Mouse (Mus musculus): ENCODE results near the gene Nprl2. TPM values are rescaled to one million over a fixed set of nuclear protein-coding genes. Genes with fewer than 3 reads are reported as not detected.

Gene Nprl2
- total and polyA plus RNA-seq, 3 experiments, result 23.2 to 30.2 TPM; not detected in 1

- DNase-seq (ENCODE audit: low read depth, low spot score), result no peak
- TF ChIP-seq CHD1 (IDR thresholded peaks at IDR 0.05; ENCODE audit: low read depth, low read length), result no peak
- TF ChIP-seq JUND (IDR thresholded peaks at IDR 0.05; ENCODE audit: low read depth, low read length), result no peak
- TF ChIP-seq GATA1 (IDR thresholded peaks at IDR 0.05; ENCODE audit: low read depth, low read length), result no peak
- TF ChIP-seq POLR2AphosphoS5 (IDR thresholded peaks at IDR 0.05; ENCODE audit: borderline replicate concordance, low read depth, low read length), result no peak
- no peak for TF ChIP-seq MAFK (IDR thresholded peaks at IDR 0.05; ENCODE audit: borderline replicate concordance, low read depth, low read length)
- no peak for TF ChIP-seq ZKSCAN1 (IDR thresholded peaks at IDR 0.05; ENCODE audit: low read depth, low read length)
- no peak for TF ChIP-seq TCF12 (IDR thresholded peaks at IDR 0.05; ENCODE audit: low read depth, low read length)
- no peak for TF ChIP-seq CTCF (IDR thresholded peaks at IDR 0.05 in 2 of 3, conservative IDR thresholded peaks at IDR 0.05 in 1 of 3; ENCODE audit: control insufficient read depth in 1 of 3, insufficient read depth in 1 of 3, low read depth in 2 of 3, low read length in 3 of 3, poor library complexity in 1 of 3, severe bottlenecking in 1 of 3)
- no peak for TF ChIP-seq USF2 (IDR thresholded peaks at IDR 0.05; ENCODE audit: borderline replicate concordance in 1 of 2, insufficient read depth in 1 of 2, low read depth in 1 of 2, low read length in 2 of 2)
- no peak for TF ChIP-seq MAX (IDR thresholded peaks at IDR 0.05; ENCODE audit: low read length)
- TF ChIP-seq ETS1 (IDR thresholded peaks at IDR 0.05; ENCODE audit: low read depth, low read length), result no peak
- Histone ChIP-seq H3K4me1 (ENCODE audit: control insufficient read depth in 1 of 2, insufficient read depth in 2 of 2, low read length in 2 of 2) (peaks cover 2 to 32% of the 10 kb centered on the region in 2 experiments; a peak in 3 of 4 replicates), H3K27me3 (ENCODE audit: control insufficient read depth in 1 of 2, insufficient read depth in 2 of 2, low read length in 2 of 2) (no peaks in the 10 kb centered on the region), H3K9ac (ENCODE audit: control insufficient read depth, low read depth, low read length, poor library complexity, severe bottlenecking) (no peak within 1 kb of the TSS), H3K79me2 (ENCODE audit: control insufficient read depth, insufficient read depth, low read length, poor library complexity) (peaks cover 28% of the 10 kb centered on the region), H3K36me3 (ENCODE audit: control insufficient read depth in 1 of 2, insufficient read depth in 2 of 2, low read length in 2 of 2) (peaks cover 0 to 10% of the 10 kb centered on the region in 2 experiments; a peak in 2 of 4 replicates), H3K4me3 (ENCODE audit: control insufficient read depth in 1 of 2, insufficient read depth in 1 of 2, low read depth in 2 of 2, low read length in 2 of 2) (no peak within 1 kb of the TSS; a peak in 1 of 4 replicates), H3K9me3 (replicated peaks; ENCODE audit: insufficient read depth, low read length) (no peaks in the 10 kb centered on the region), H3K27ac (ENCODE audit: control insufficient read depth, low read depth, low read length) (peak within 1 kb of the TSS; percentile 13)
Measured at GRCm38 (mm10) chr9:107578587-107578986, 36.6 kb downstream of the Nprl2 start, which contains the start of gene Naa80. Gene Naa80, plus strand, starts transcription at chr9:107578887.

- Histone ChIP-seq H3K4me1 (ENCODE audit: control insufficient read depth in 1 of 2, insufficient read depth in 2 of 2, low read length in 2 of 2) (peaks cover 2 to 32% of the 10 kb centered on the region in 2 experiments; a peak in 3 of 4 replicates), H3K9me3 (replicated peaks; ENCODE audit: insufficient read depth, low read length) (no peaks in the 10 kb centered on the region), H3K4me3 (ENCODE audit: control insufficient read depth in 1 of 2, insufficient read depth in 1 of 2, low read depth in 2 of 2, low read length in 2 of 2) (no peak overlapping the region; a peak in 1 of 4 replicates), H3K79me2 (ENCODE audit: control insufficient read depth, insufficient read depth, low read length, poor library complexity) (peaks cover 30% of the 10 kb centered on the region), H3K27me3 (ENCODE audit: control insufficient read depth in 1 of 2, insufficient read depth in 2 of 2, low read length in 2 of 2) (no peaks in the 10 kb centered on the region), H3K9ac (ENCODE audit: control insufficient read depth, low read depth, low read length, poor library complexity, severe bottlenecking) (no peak overlapping the region), H3K27ac (ENCODE audit: control insufficient read depth, low read depth, low read length) (peak overlapping the region; percentile 13), H3K36me3 (ENCODE audit: control insufficient read depth in 1 of 2, insufficient read depth in 2 of 2, low read length in 2 of 2) (peaks cover 0 to 10% of the 10 kb centered on the region in 2 experiments; a peak in 2 of 4 replicates)
- no peak for DNase-seq (ENCODE audit: low read depth, low spot score)
- TF ChIP-seq CTCF (IDR thresholded peaks at IDR 0.05 in 2 of 3, conservative IDR thresholded peaks at IDR 0.05 in 1 of 3; ENCODE audit: control insufficient read depth in 1 of 3, insufficient read depth in 1 of 3, low read depth in 2 of 3, low read length in 3 of 3, poor library complexity in 1 of 3, severe bottlenecking in 1 of 3), result no peak
- peak; percentile 68 for TF ChIP-seq USF1 (IDR thresholded peaks at IDR 0.05; ENCODE audit: low read depth, low read length)
- TF ChIP-seq MYB (IDR thresholded peaks at IDR 0.05; ENCODE audit: low read depth, low read length), result no peak
- TF ChIP-seq SIN3A (IDR thresholded peaks at IDR 0.05; ENCODE audit: low read length), result peak; percentile 43; the same call in 1 of the 2 replicates
- TF ChIP-seq TCF12 (IDR thresholded peaks at IDR 0.05; ENCODE audit: low read depth, low read length), result no peak
Measured at GRCm38 (mm10) chr9:107579023-107579900, 37.2 kb downstream of the Nprl2 start.

Data from MEL (cell line).